Mouse (Mus musculus) CD4-positive, CD25-positive, alpha-beta regulatory T cell, adult 9 weeks (primary cell): Measurements from ENCODE around the gene Cenpv. TPM values are rescaled to one million over a fixed set of nuclear protein-coding genes. Genes with fewer than 3 reads are reported as not detected.

Experiments
- polyA plus RNA-seq: library from polyadenylated mRNA; unstranded; fragments of 100-300 nt; shearing (Covaris generic); gene quantifications from one replicate; pipeline ENCODE4 v1.2.1, GENCODE M21; 2017

Cenpv gene
- 1.3 TPM for polyA plus RNA-seq

GRCm38 (mm10) chr11:62539089-62539890 is at the start of gene Cenpv:
Gene Cenpv (minus strand): TSS chr11:62539261.

DNA sequence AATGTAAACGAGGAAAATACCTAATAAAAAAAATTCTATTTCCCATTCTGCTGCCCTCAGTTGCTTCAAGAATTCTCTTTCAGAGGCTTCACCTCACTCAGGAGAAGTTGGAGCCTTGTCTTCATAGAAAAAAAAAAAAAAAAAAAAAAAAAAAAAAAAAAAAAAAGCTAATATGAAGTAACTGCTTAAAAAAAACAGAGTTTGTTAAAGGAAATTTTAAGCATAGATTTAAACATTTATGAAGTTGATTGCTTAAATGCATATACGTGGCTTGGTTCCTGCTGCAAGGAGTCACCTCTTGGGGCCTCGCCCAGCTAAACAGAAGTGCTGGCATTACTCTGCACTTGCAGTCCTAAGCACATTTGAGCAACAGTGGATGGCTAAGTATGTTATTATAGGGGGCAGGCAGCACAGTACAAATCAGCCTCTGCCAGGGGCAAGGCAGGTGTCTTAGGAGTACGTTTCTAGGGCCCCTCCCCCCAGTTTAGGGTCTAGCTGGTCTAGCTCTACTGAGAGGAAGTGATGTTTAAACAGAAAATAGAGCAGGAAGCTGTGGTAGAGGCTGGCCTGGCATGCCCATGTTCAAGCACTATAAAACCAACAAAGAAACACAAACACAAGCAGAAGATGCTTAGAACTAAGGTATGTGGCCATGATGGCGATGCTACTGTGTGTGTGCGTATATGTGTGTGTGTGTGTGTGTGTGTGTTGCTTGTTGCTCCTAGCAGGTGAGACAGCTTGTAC is 35.1 kb upstream of the Cenpv start, which contains the start of gene Trpv2:
Trpv2 (plus strand) TSS at position 528 of the 744 bp plus-strand sequence.

DNA sequence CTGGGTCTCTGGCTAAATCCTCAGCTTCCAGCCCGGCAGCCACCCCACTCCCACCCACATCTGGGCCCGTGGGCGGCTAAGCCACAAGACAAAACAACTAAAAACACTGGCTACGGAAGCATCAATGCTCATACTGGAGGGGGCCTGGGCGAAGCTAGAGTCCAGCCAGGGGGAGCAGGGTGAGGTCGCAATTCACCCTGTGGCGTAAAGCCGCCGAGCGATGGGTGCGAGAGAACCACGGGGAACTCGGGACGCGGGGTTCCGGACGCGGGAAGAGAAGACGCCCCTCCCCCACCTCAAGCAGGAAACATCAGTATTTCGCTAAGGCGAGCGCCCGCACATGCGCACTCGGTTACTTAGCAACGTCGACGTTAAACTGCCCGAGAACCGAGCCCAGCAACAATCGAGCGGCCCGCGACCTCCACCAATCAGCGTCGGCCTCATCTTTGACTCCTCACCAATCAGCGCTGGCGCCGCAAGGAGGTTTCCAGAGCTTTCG is 11.7 kb upstream of the Cenpv start, which contains the start of gene Ubb:
Ubb (plus strand) TSS at position 445 of the 499 bp plus-strand sequence.

Other genes starting within 250 kb of the Cenpv start
- gene Pigl, start 80.8 kb downstream of the Cenpv start, polyA plus RNA-seq, result 9.9 TPM
- gene Ncor1, start 80.7 kb downstream of the Cenpv start, polyA plus RNA-seq, result 98.1 TPM
- gene Ubb, start 11.9 kb upstream of the Cenpv start, polyA plus RNA-seq, result 3,020 TPM
- 102 TPM for gene Trpv2, start 35.2 kb upstream of the Cenpv start, polyA plus RNA-seq
- 3.3 TPM for gene Lrrc75a, start 109.3 kb upstream of the Cenpv start, polyA plus RNA-seq
- gene Mmgt2, start 109.4 kb upstream of the Cenpv start, polyA plus RNA-seq, result 47.9 TPM
- gene Zfp287, start 192.6 kb upstream of the Cenpv start, polyA plus RNA-seq, result 34.8 TPM
- not detected for gene Gm10428, start 213.8 kb upstream of the Cenpv start, polyA plus RNA-seq